Mouse (Mus musculus) layer of hippocampus, adult 11-12 months (tissue): Measurements from ENCODE around the gene Anapc11.
"Not testable (repeated sequence)": the region's sequence is repeated elsewhere in the genome, so short reads cannot be mapped to it uniquely, and the experiment has no call there.

Experiments used
- DNase-seq: peaks from one replicate; pipeline ENCODE4 v3.0.0; 2022; ENCODE audit warnings: low spot score

The Anapc11 gene

DNA sequence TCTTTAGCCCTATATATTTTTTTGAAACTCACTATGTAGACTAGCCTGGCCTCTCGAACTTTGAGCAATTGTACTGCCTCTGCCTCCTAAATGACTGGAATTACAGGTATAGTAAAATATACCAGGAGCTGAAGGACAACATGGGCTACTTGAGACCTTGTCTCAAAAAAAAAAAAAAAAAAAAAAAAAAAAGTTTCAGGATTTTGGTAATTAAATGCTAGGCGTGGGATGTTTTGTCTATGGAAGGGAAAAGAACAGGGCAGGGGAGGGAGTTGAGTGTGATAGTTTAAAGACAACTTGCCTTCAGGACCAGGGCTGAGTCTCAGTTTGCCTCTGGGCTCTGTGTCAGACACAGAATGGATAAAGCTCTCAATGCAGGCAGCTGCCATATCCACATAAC, 23.2 kb upstream of the Anapc11 start:
- no peak for DNase-seq

DNA sequence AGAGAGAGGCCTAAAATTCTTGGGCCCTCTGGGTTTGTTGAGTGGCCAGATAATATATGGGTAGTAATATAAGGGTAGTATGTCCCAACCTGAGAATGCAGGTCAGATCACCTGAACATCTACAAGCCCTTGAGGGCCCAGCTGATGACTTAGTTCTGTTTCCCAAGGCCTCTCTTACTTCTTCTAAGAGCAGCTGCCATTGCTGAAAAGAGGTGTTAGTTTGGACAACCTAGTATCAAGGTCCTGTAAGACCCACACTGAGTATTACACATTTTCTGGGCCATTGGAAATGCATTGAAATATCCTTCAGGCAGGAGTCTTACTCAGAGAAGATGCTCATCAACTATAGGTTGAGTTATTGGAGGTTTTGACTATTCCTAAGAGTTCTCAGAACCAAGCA, 22.3 kb upstream of the Anapc11 start:
- DNase-seq: no peak

DNA sequence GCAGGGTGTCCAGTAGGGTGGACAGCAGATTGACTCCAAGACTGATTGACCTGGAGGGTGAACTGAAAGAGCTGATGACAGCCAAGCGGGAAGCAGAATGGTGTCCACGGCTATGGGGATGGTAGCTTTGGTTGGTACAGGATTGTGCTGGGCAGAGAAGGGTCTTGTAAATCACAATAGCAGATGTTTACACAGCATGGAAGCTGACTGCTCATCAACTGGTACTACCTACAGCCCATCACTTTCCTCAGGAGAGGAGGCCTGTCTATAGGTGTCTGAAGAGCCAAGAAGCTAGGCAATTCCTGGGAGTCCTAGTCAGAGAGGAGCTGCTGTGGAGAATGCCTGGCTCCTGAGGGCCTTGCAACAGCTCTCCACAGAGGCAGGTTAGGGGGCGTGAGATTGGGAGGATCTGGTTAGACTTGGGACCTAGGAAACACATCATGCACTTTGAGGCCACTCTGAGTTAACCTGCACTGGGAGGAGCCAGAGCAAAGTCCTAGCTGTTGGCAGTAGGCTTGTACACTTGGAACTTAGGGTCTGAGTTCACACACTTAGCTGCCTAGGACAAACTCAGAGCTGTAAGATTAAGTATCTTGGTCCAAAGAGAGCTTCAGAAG, 21.7 kb upstream of the Anapc11 start:
- DNase-seq: no peak

- no peak for DNase-seq
Measured at GRCm38 (mm10) chr11:120577211-120578023, 20.8 kb upstream of the Anapc11 start.

GRCm38 (mm10) chr11:120578024-120578693, 20.1 kb upstream of the Anapc11 start:
- DNase-seq: no peak

DNA sequence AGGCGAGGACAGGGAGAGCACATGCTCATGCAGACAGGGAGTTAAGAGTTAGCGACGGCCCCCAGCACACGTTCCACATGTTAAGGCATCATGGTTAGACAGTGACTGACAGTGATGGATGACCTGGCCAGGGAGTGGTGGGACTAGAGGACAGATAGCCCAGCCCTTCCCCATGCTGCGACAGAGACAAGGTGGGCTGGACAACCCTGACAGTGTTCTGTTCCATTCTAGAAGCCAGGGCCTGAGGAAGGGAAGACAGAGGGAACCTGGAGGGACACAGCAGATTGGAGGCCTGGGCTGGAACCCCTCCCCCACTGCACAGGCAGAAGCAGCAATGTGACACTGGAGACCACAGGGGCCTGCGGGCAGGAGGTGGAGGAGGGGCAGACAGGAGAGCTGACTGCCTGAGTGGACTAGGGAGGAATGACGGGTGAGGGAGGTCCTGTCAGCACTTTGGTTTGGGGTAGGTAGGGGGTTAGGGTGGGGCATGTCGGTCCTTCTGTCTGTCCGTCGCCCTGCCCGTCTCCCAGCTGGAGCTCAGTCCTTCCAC, 19.5 kb upstream of the Anapc11 start:
- peak; percentile 20 for DNase-seq

- DNase-seq: peak; percentile 76
Measured at GRCm38 (mm10) chr11:120579316-120580107, 18.7 kb upstream of the Anapc11 start.

DNA sequence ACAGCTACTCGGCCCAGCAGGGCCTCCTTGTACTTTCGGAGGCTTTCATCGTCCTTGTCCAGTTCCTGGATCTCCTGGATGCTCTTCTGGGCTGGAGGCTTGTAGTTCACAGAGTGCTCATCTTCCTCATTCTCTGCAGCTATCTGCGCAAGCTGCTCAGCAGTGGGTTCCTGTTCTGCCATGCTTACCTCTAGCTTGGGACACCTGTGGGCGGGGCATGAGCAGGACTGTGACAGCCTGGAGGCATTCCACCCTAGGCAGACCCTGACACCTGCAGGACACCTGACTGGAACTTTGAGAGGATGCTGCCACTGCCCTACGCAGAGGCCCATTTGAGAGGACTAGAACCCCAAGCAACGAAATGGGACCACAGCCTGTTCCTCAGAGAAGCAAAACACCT, 18.0 kb upstream of the Anapc11 start:
- no peak for DNase-seq

DNA sequence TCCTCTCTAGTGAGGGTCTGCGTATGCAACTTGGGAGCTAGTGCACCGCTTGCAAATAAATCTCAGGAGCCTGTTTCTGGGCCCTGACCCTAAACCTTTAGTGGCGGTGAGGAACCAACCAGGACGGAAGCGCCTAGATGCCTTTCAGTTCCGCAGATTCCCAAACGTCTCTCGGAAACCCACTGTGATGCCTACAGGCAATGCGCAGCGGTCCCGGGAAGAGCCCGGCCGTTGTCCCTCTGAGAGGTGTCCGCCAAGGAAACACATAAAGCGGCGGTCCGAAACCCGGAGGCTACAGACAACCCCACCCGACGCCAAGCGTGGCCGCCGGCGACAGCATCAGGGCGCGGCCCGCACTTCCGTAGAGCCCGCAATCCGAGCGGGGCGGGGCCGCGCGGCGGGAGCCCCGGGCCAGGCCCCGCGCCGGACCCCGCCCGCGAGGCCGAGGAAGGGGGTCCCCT, 17.3 kb upstream of the Anapc11 start:
- DNase-seq: no peak

GRCm38 (mm10) chr11:120581490-120582267, 16.5 kb upstream of the Anapc11 start, which contains the start of gene Arhgdia:
Gene Arhgdia, minus strand, starts transcription at chr11:120581624.
- DNase-seq: peak; percentile 92

DNA sequence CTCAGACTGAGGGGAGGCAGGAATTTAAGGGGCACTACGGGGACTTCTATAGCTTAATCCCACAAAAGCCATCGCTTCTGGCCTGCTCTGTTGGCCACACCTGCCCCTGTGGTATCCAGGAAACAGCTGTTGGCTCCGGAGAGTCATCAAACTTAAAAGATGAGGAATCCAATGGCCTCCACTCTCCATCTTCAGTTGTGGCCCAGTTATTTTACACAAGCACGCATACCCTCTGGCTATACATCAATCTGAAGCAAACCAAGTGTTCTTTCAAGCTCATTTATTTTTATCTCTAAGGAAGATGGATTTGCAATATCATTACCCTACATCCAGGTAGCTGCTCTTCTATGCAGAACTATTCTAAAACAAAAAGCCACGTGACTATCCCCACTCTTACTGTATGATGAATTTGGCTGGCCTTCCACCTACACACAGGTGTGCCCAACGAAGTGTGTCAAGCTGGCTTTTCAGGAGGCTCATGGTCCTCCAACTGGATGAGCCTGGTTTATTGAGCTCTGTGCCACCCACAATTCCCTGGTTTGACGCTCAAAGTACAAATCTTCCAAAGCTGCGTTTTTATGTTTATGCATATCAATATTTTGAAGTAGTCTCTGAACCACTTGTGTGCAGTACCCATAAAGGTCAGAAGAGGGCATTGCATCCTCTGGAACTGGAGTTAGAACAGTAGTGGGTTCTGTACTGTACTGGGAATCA, 15.8 kb upstream of the Anapc11 start:
- DNase-seq: no peak

- not testable (repeated sequence) for DNase-seq
Measured at GRCm38 (mm10) chr11:120582982-120583293, 15.3 kb upstream of the Anapc11 start.

DNA sequence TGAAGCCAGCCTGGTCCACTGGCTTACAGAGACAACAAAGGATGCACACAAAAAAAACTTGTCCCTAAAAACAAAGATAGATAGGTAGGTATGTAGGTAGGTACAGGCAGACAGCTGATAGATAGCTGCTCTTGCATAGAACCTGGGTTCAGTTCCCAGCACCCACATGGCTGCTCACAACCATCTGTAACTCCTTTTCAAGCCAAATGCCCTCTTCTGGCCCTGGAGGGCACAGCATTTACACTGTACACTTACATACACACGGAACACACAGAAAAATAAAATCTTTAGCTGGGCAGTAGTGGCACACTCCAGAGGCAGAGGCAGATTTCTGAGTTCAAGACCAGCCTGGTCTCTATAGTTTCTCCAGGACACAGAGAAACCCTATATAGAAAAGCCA, 14.3 kb upstream of the Anapc11 start:
- no peak for DNase-seq

DNA sequence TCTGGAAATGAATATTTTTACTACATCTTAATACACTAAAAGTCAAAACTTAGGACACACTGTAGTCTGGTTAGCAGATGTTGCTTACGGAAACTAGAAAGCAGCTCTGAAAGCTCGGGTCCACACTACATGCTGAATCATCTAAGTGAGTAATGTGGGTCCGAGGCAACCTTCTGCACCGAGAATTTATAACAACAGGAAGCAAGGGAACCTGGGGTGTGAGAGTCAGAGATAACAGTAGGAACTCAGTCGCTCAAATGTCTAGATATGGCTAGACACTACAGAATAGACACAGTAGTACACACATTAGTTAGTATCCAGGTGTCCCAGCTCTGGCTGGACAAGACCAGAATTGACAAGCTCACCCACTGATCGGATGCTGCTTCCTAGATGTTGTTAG, 9.7 kb upstream of the Anapc11 start:
- DNase-seq: no peak

GRCm38 (mm10) chr11:120597240-120598235, 683 bp upstream of the Anapc11 start:
- DNase-seq: no peak

- DNase-seq: no peak
Measured at GRCm38 (mm10) chr11:120598990-120599549, 849 bp downstream of the Anapc11 start.

- no peak for DNase-seq
Measured at GRCm38 (mm10) chr11:120600716-120601115, 2.5 kb downstream of the Anapc11 start.

DNA sequence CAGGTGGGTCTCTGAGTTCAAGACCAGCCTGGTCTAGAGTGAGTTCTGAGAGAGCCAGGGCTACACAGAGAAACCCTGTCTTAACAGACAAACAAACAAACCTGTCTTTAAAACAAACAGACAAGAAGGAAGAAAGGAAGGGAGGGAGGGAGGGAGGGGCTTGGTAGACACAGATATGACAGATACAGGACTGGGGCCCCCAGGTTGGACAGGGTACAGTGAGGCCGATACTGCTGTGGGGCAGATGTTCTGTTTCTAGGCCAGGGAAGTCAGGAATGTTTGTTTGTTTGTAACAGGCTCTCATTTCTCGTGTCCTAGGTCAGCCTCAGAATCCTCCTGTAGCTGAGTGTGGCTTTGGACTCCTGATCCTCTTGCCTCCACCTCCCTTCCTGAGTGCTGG, 5.3 kb downstream of the Anapc11 start:
- DNase-seq: no peak

- DNase-seq: no peak
Measured at GRCm38 (mm10) chr11:120605667-120606066, 7.4 kb downstream of the Anapc11 start.
